Mouse (Mus musculus) spleen, postnatal 10 days (tissue): ENCODE data around the gene Treml4.

Source experiments
- DNase-seq, 2 experiments: peaks; one replicate each; pipeline ENCODE4 v3.0.0; 2021 to 2022; ENCODE audit warnings: low spot score in 2 of 2

The Treml4 gene

GRCm38 (mm10) chr17:48274098-48274497 lies 10.0 kb downstream of the Treml4 start:
- no peak for DNase-seq

GRCm38 (mm10) chr17:48274885-48275284 lies 10.8 kb downstream of the Treml4 start:
- peak; percentile 86 to 91 for DNase-seq

DNA sequence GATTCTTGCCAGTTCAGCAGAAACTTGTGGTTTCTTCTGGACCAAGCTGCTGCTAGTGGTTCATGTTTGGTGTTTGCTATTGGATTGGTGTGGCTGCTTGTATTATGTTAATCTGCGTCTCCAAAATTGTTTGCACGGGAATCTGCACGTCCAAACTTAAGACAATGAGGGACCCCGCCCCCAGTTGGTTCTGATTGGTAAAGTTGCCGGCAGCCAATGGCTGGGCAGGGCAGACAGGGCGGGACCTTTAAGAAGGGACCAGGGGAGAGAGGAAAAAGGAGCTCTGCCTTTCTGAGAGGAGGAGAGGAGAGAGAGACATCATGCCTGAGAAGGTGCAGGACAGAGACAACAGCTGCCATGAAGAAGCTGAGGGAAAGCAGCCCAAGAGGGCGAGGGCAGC lies 11.6 kb downstream of the Treml4 start:
- no peak for DNase-seq

DNA sequence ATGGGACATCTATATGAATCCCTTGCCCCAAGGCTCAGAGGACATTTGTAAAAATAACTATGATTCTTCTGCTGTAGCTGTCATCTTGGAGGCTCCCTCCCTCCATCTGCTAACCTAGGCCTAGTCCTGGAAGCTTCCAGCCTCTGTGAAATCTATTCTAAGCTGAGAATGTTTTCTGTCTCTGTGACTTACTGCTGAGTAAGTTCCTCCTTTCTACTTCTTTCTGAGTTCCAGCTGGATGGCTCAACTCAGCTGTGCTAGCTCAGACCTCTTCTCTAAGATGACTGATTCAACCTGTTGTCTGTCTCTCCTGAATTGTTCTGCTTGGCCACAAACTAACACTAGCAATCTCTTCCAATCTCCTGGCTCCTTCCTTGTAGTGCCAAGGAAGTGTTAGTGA lies 14.3 kb downstream of the Treml4 start:
- no peak for DNase-seq

- DNase-seq: no peak
These were observed 14.9 kb downstream of the Treml4 start for GRCm38 (mm10) chr17:48279002-48279401.

- DNase-seq: peak; percentile 25 to 44
These were observed 17.0 kb downstream of the Treml4 start for GRCm38 (mm10) chr17:48280943-48281738.

GRCm38 (mm10) chr17:48281739-48282085 lies 17.6 kb downstream of the Treml4 start:
- peak in 1 of 2 experiments; percentile 64 for DNase-seq

DNA sequence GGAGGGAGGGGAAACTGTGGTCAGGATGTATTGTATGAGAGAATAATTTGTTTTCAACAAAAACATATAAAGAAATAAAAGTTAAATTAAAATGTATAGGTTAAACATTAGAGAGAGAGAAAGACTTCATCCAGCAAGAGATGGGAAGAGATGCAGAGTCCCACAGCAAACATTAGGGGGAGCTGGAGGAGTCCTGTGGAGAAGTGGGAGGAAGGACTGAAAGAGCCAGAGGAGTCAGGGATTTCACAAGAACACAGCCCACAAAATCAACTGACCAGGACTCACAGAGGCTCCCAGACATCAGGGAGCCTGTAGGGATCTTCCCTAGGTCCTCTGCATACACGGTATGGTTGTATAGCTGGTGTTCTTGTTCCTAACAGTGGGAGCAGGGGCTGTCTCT lies 22.7 kb downstream of the Treml4 start:
- DNase-seq: no peak

DNA sequence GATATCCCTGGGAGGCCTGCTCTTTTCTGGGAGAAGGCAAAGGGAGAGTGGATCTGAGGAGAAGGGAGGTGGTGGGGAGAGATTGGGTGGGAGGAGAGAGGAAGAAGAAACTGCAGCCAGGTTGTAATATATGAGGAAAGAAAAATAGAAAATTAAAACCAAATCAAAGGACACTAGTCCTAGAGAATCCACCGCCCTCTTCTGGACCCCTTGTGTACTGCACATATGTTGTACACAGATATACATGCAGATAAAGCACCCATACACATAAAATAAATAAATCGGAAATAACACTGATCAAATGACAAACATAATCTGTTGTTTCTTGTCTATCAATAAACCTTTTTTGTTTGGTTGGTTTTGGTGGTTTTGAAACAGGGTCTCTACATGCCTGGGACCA lies 23.2 kb downstream of the Treml4 start:
- peak in 1 of 2 experiments; percentile 77 for DNase-seq

DNA sequence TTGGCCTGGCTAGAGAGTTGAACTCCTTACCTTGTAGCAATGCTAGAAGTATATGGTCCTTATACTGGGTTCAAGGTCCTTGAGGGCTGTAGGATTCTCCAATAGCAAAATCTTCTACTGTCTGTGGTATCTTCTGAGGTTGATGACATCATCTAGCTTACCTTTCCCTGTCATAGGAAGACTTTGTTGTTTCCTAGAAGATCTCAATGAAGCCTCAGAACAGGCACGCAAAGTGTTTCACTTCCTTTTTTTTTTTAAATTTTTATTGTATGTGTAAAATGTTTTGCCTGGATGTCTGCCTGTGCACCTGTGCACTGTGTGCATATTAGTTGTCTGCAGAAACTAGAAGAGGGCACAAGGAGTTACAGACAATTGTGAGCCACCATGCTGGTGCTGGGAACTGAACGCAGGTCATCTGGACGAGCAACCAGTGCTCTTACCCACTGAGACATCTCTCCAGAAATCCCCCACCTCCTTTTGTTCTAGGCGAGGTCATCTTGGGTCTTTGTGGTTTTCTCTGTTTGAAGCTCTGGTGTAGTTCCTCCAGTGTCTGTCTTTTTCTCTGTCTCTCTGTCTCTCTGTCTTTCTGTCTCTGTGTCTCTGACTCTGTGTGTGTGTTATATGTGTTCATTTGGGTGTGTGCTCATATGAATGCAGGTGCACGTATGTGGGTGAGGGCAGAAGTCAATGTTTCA lies 29.6 kb downstream of the Treml4 start:
- DNase-seq: no peak

DNA sequence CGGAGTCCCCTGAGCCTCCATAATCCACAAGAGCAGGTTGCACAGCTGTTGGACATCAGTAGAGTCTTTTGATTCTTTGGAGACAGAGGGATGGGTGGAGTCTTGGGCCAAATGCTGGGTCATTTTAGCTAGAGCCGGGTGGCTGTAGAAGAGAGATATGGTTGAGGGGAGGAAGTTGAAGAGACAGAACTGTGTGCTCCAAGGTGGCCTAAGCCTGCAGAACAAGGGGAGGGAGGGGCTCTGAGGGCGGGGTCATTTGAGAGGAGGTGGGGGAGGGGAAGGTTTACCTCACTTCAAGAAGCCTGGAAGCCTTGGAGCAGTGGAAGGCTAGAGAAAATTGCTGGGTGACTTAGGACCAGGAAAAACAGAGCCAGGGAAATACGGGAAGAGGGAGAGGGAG lies 35.1 kb downstream of the Treml4 start, which contains the start of gene Treml2:
Gene Treml2, plus strand, starts transcription at position 296 of the 400 bp plus-strand sequence.
- DNase-seq: peak in 1 of 2 experiments; percentile 47

DNA sequence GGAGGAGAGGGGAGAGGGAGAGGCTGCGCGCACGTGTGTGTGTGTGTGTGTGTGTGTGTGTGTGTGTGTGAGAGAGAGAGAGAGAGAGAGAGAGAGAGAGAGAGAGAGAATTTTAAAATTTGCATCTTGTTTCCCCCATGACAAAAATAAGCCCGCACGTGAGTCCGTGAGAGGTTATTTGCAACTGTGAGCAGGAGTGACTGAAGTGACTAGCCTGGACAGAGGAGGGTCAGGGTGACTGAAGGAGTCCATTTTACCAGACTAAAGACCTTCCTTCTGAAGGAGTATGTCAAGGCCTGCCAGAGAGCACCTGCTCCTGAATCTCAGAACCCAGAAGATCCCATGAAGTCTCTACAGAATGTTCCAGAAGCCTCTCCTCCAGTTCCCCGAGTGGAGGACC lies 35.7 kb downstream of the Treml4 start:
- DNase-seq: peak in 1 of 2 experiments; percentile 56

DNA sequence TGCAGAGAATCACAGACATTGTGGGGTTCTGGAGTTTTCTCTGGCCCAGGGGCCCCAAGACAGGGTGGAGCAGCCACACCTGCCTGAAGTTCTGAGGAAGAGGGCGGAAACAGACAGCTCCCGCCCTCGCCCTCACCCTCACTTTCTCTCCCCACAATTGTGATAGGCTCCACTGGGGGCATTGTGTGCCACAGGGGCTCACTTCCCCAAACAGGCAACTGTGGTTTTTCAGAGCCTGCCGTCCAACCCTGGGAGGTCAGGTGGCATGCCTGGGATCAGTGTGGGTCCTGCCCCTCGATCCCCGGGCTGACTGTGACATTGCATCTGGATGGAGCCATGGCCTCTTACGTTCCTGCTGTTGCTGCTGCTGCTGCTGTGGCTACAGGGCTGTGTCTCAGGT lies 36.1 kb downstream of the Treml4 start:
- peak; percentile 71 for DNase-seq

GRCm38 (mm10) chr17:48300861-48301260 lies 36.8 kb downstream of the Treml4 start:
- peak; percentile 32 to 55 for DNase-seq

DNA sequence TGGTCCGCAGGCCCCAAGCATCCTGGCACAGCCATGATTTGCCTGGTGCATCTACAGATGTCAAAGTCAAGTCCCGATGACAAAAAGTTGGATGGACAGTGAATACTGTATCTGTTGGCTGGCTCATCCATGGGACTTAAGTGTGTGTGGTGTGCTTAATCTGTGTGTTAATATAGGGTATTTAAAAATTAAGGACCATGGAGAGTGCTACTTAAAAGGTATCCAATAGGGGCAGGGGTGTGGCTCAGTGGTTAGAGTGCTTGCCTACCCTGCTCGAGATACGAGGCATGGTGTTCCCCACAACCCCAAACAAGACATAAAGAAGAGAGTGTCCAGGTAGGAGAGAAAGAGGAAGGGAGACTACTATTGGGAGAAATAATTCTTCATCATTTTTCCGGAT lies 37.7 kb downstream of the Treml4 start:
- DNase-seq: no peak

DNA sequence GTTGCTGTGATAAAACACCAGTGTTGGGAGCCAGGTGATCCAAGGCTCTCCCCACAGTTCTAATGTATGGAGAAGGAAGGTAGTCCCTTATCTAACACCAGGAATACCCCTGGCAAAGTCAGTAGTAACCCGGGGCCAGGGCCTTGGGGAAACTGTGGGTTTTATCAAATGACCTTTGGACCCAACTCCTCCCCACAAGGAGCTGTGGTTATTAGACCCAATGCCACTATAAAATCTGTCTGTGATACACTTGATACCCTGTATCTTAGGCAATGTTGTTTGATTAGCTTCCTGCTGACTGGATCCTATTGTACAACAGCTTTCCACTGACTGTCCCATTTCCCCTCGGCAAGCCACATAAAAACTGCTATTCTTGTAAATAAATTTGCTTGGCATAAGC lies 48.0 kb downstream of the Treml4 start:
- DNase-seq: no peak

DNA sequence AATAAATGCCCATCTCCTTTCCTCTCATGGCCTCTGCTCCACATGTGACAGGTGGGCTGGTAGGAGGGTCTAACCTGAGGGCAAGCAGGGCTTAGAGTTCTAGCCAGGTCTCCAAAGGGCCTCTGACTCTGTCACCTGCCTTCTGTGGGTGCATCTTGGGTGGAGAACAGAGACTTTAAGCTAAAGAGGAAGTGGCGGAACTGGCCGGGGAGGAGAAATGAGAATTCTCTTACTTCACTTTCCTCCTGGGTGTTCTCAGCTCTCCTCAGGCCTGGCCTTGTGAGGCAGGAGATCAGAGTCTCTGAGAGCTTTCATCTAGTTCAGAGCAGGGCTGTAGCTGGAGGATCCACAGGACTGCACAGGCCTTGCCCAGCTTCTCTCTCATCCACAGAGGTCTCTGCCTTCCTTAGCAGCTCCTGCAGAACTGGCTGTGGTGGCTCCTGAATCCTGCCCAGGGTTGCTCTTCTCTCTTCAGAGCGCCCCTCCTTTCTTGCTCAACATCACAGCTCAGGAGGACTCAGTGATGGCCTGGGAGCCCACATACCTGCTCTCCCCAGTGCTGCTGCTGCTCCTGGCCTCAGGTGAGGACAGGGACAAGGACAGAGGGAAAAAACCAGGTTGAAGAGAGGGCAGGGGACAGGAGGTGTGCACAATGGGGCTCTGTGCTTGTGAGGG lies 51.9 kb downstream of the Treml4 start, which contains the start of gene B430306N03Rik:
Gene B430306N03Rik, plus strand, starts transcription at position 237 of the 675 bp plus-strand sequence.
- peak in 1 of 2 experiments; percentile 45 for DNase-seq

- DNase-seq: no peak
These were observed 54.6 kb downstream of the Treml4 start for GRCm38 (mm10) chr17:48318686-48319085.

- no peak for DNase-seq
These were observed 57.2 kb downstream of the Treml4 start for GRCm38 (mm10) chr17:48321279-48321678.

- DNase-seq: no peak
These were observed 59.1 kb downstream of the Treml4 start for GRCm38 (mm10) chr17:48323236-48323635.

GRCm38 (mm10) chr17:48324258-48324657 lies 60.2 kb downstream of the Treml4 start:
- peak in 1 of 2 experiments; percentile 30 for DNase-seq
